Mouse (Mus musculus) CH12.LX (cell line): ENCODE results near the gene Zfp65. TPM values are rescaled to one million over a fixed set of nuclear protein-coding genes. Genes with fewer than 3 reads are reported as not detected.
"Not testable (repeated sequence)": the region's sequence is repeated elsewhere in the genome, so short reads cannot be mapped to it uniquely, and the experiment has no call there.

Experiments used
- DNase-seq: peaks from one replicate; pipeline ENCODE4 v3.0.0-alpha.2; 2013; ENCODE audit errors: extremely low read depth
- H3K27ac ChIP-seq: 2 replicates; pipeline ENCODE4 v1.5.1; 2012; ENCODE audit warnings: low read depth, mild to moderate bottlenecking, control low read depth, moderate library complexity; ENCODE audit not compliant: insufficient read depth
- H3K27me3 ChIP-seq: replicated peaks from 2 replicates; pipeline ENCODE3; 2012; ENCODE audit warnings: inconsistent platforms
- H3K36me3 ChIP-seq, 2 experiments: replicated peaks in 1 of 2; 2 replicates each; pipeline versions ENCODE3 to v1.6.1; 2012; ENCODE audit warnings: inconsistent platforms in 1 of 2, low read length in 1 of 2, mild to moderate bottlenecking in 1 of 2, mixed read lengths in 1 of 2, moderate library complexity in 1 of 2; ENCODE audit not compliant: control insufficient read depth in 1 of 2, insufficient read depth in 1 of 2
- H3K4me1 ChIP-seq, 2 experiments: 2 replicates each; pipeline ENCODE4 v1.6.1; 2012; ENCODE audit warnings: inconsistent platforms in 1 of 2, moderate library complexity in 1 of 2; ENCODE audit not compliant: insufficient read depth in 2 of 2, control insufficient read depth in 1 of 2
- H3K4me2 ChIP-seq: 2 replicates; pipeline ENCODE4 v1.6.1; 2012; ENCODE audit warnings: low read depth, mild to moderate bottlenecking, control low read depth; ENCODE audit not compliant: poor library complexity, insufficient read depth, severe bottlenecking
- H3K4me3 ChIP-seq, 3 experiments: fragments of 150-350 bp in 1 of 3; sonication (generic) in 1 of 3; replicated peaks in 1 of 3; 2 replicates each; pipeline versions ENCODE3 to v1.5.1; 2011 to 2012; ENCODE audit warnings: low read depth in 2 of 3, low read length in 2 of 3, mild to moderate bottlenecking in 2 of 3, moderate library complexity in 2 of 3, control low read depth in 1 of 3, improper control_type of control experiment in 1 of 3, inconsistent platforms in 1 of 3, mixed read lengths in 1 of 3; ENCODE audit not compliant: poor library complexity in 1 of 3
- H3K79me2 ChIP-seq: replicated peaks from 2 replicates; pipeline ENCODE4 v1.6.1; 2012; ENCODE audit warnings: mild to moderate bottlenecking, moderate library complexity; ENCODE audit not compliant: control insufficient read depth, poor library complexity, insufficient read depth, severe bottlenecking; ENCODE audit errors: extremely low read depth
- H3K9ac ChIP-seq: 2 replicates; pipeline ENCODE4 v1.6.1; 2012; ENCODE audit warnings: low read depth, mild to moderate bottlenecking, control low read depth, moderate library complexity; ENCODE audit not compliant: insufficient read depth
- H3K9me3 ChIP-seq: replicated peaks from 2 replicates; pipeline ENCODE3; 2012; ENCODE audit warnings: low read length, inconsistent platforms, mixed read lengths
- CTCF ChIP-seq, 2 experiments: IDR thresholded peaks in 1 of 2; conservative IDR thresholded peaks in 1 of 2; 2 replicates each; pipeline ENCODE4 v1.5.1; 2011 to 2012; ENCODE audit warnings: low read depth in 2 of 2, low read length in 2 of 2, improper control_type of control experiment in 1 of 2, inconsistent platforms in 1 of 2, mild to moderate bottlenecking in 1 of 2, moderate library complexity in 1 of 2
- E2F4 ChIP-seq: IDR thresholded peaks from 2 replicates; pipeline ENCODE4 v1.6.1; 2011; ENCODE audit warnings: low read depth, low read length, improper control_type of control experiment; ENCODE audit not compliant: insufficient replicate concordance
- EP300 ChIP-seq: IDR thresholded peaks from 2 replicates; pipeline ENCODE4 v1.6.1; 2011; ENCODE audit warnings: low read length, improper control_type of control experiment
- ETS1 ChIP-seq: conservative IDR thresholded peaks from 2 replicates; pipeline ENCODE4 v1.6.1; 2012; ENCODE audit warnings: low read depth, mild to moderate bottlenecking, inconsistent platforms, low read length, improper control_type of control experiment, moderate library complexity
- GABPA ChIP-seq: IDR thresholded peaks from 2 replicates; pipeline ENCODE4 v1.6.1; 2012; ENCODE audit warnings: low read depth, low read length, improper control_type of control experiment, inconsistent platforms; ENCODE audit not compliant: insufficient replicate concordance
- IRF4 ChIP-seq: IDR thresholded peaks from 2 replicates; pipeline ENCODE4 v1.6.1; 2014; ENCODE audit warnings: low read depth, mild to moderate bottlenecking, inconsistent platforms, low read length, improper control_type of control experiment
- KAT2A ChIP-seq: IDR thresholded peaks from 2 replicates; pipeline ENCODE4 v1.6.1; 2012; ENCODE audit warnings: low read length, improper control_type of control experiment, inconsistent platforms; ENCODE audit not compliant: insufficient replicate concordance
- MAZ ChIP-seq: IDR thresholded peaks from 2 replicates; pipeline ENCODE4 v1.6.1; 2012; ENCODE audit warnings: low read depth, mild to moderate bottlenecking, inconsistent platforms, low read length, improper control_type of control experiment, moderate library complexity
- MEF2A ChIP-seq: IDR thresholded peaks from 2 replicates; pipeline ENCODE4 v1.6.1; 2014; ENCODE audit warnings: low read depth, mild to moderate bottlenecking, inconsistent platforms, low read length, improper control_type of control experiment, borderline replicate concordance
- NRF1 ChIP-seq: IDR thresholded peaks from 2 replicates; pipeline ENCODE4 v1.6.1; 2014; ENCODE audit warnings: low read depth, mild to moderate bottlenecking, inconsistent platforms, low read length, improper control_type of control experiment, moderate library complexity
- POLR2AphosphoS2 ChIP-seq: IDR thresholded peaks from 2 replicates; pipeline ENCODE4 v1.6.1; 2011; ENCODE audit warnings: low read depth, low read length, improper control_type of control experiment
- RAD21 ChIP-seq: IDR thresholded peaks from 2 replicates; pipeline ENCODE4 v1.6.1; 2011; ENCODE audit warnings: low read depth, mild to moderate bottlenecking, low read length, improper control_type of control experiment, moderate library complexity
- SIN3A ChIP-seq: IDR thresholded peaks from 2 replicates; pipeline ENCODE4 v1.6.1; 2012; ENCODE audit warnings: low read length, improper control_type of control experiment, inconsistent platforms
- TBP ChIP-seq: conservative IDR thresholded peaks from 2 replicates; pipeline ENCODE4 v1.6.1; 2011; ENCODE audit warnings: low read depth, low read length, improper control_type of control experiment
- ZC3H11A ChIP-seq: IDR thresholded peaks from 2 replicates; pipeline ENCODE4 v1.6.1; 2012; ENCODE audit warnings: low read depth, mild to moderate bottlenecking, inconsistent platforms, low read length, improper control_type of control experiment
- ZMIZ1 ChIP-seq: IDR thresholded peaks from 2 replicates; pipeline ENCODE4 v1.6.1; 2012; ENCODE audit warnings: low read depth, mild to moderate bottlenecking, inconsistent platforms, low read length, improper control_type of control experiment
- dilution Hi-C: fragments of 300-500 bp; cut with MboI; formaldehyde crosslinking; loops from 2 replicates; pipeline ENCODE4 v1.14.3; 2020; ENCODE audit warnings: low sequenced_read_pairs; ENCODE audit not compliant: extremely low pct_unique_long_range_greater_than_20kb, extremely low pct_ligation_motif_present
- in situ Hi-C: fragments of 300-500 bp; cut with MboI; formaldehyde crosslinking; loops from 3 replicates; pipeline ENCODE4 v1.14.3; 2019; ENCODE audit warnings: low sequenced_read_pairs, low pct_ligation_motif_present, low pct_unique_long_range_greater_than_20kb, mixed read lengths
- polyA plus RNA-seq: library from polyadenylated mRNA; unstranded; fragments of >175 nt; gene quantifications from 2 replicates; pipeline ENCODE4 v1.2.1, GENCODE M21; 2012; ENCODE audit warnings: low read depth; ENCODE audit not compliant: insufficient read length
- total RNA-seq, 2 experiments: library from RNA; depleted of rRNA; stranded (reverse); fragments of 300-350 nt in 1 of 2; fragments of >200 nt in 1 of 2; gene quantifications; 2 replicates each; pipeline ENCODE4 v1.2.3; 2012 to 2014

Gene Zfp65
- total and polyA plus RNA-seq, 3 experiments: 4.7 to 13.0 (median 6.5) TPM

GRCm38 (mm10) chr13:67754333-67755306, 25.6 kb upstream of the Zfp65 start, which contains the start of gene Zfp85 (continued):
- TF ChIP-seq ZMIZ1: no peak

DNA sequence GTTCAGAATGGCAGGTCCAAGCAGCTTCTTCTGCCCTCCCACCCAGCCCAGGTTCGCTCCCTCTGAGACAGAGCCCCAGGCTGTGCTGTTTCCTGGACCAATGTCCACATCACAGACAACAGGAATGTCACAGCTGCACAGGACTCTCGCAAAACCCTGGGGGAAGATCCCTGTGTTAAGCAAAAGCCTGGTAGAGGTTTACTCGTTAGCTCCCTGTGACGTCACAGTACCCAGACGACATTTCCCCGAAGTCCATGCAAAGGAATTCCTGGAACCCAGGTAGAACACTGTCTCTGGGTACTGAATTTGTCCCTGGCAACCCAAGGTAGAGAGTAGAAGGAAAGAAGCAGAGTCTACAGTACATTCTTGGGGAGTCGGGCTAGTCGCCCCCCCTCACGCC, 14.9 kb upstream of the Zfp65 start:
- Histone ChIP-seq H3K9me3 (peaks cover 6% of the 10 kb centered on the region), H3K27ac (no peak overlapping the region), H3K4me2 (no peak overlapping the region), H3K4me1 (no peaks in the 10 kb centered on the region), H3K36me3 (peaks cover under 1 to 5% of the 10 kb centered on the region in 2 experiments), H3K9ac (no peak overlapping the region), H3K79me2 (no peaks in the 10 kb centered on the region), H3K4me3 (no peak overlapping the region), H3K27me3 (no peaks in the 10 kb centered on the region)
- dilution Hi-C loops (no loop called here), in situ Hi-C loops (no loop called here)
- TF ChIP-seq NRF1: no peak
- no peak for TF ChIP-seq MEF2A
- no peak for TF ChIP-seq POLR2AphosphoS2
- no peak for TF ChIP-seq TBP
- no peak for TF ChIP-seq KAT2A
- TF ChIP-seq CTCF (conservative IDR thresholded peaks at IDR 0.05 in 1 of 2, IDR thresholded peaks at IDR 0.05 in 1 of 2; ENCODE audit: low read depth in 2 of 2, low read length in 2 of 2): no peak
- no peak for TF ChIP-seq IRF4
- no peak for TF ChIP-seq MAZ
- no peak for TF ChIP-seq GABPA
- DNase-seq: no peak

- dilution Hi-C loops (no loop called here), in situ Hi-C loops (no loop called here)
- no peak overlapping the region for H3K4me2 ChIP-seq
- DNase-seq: peak; percentile 36
- H3K36me3 ChIP-seq: peaks cover 0 to 2% of the 10 kb centered on the region in 2 experiments
- no peaks in the 10 kb centered on the region for H3K79me2 ChIP-seq
- H3K27me3 ChIP-seq: no peaks in the 10 kb centered on the region
- H3K4me3 ChIP-seq: peak overlapping the region in 2 of 3 experiments; percentile 13 to 16
- H3K9ac ChIP-seq: no peak overlapping the region
- TF ChIP-seq KAT2A (no peak), SIN3A (no peak), ETS1 (no peak), CTCF (conservative IDR thresholded peaks at IDR 0.05 in 1 of 2, IDR thresholded peaks at IDR 0.05 in 1 of 2; ENCODE audit: low read depth in 2 of 2, low read length in 2 of 2) (no peak), ZMIZ1 (no peak), EP300 (no peak), ZC3H11A (no peak), RAD21 (no peak), E2F4 (no peak), MAZ (no peak)
- H3K9me3 ChIP-seq: peaks cover 3% of the 10 kb centered on the region
- no peak overlapping the region for H3K27ac ChIP-seq
- H3K4me1 ChIP-seq: no peaks in the 10 kb centered on the region
Observed at GRCm38 (mm10) chr13:67742941-67743340, 14.0 kb upstream of the Zfp65 start.

DNA sequence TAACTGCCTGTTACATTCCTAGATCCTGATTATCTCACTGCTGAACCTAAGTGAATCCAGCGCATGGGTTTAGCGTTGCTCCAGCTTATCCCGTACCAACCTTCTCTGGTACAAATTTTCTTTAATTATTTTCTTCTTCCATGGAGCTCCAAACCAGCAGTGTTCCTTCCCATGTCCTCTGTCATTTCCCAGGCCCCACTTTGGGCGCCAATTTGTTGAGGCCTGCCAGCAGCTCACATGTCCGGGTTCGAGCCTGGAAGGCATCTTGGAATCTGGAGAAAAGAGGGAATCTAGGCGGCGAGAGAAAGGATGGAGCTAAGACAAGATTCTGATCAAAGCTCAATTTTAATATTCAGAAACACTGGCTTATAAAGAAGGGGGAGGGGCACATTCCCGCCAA, 5.4 kb upstream of the Zfp65 start:
- in situ Hi-C loops, H3K27ac ChIP-seq, H3K4me1 ChIP-seq, H3K36me3 ChIP-seq, H3K4me3 ChIP-seq, H3K79me2 ChIP-seq, dilution Hi-C loops, H3K9ac ChIP-seq, DNase-seq, H3K4me2 ChIP-seq, H3K27me3 ChIP-seq: not testable (repeated sequence)
- peaks cover 11% of the 10 kb centered on the region for H3K9me3 ChIP-seq
